Mouse (Mus musculus) small intestine, adult 2 months (tissue): ENCODE data around the gene Hoxd8.

Experiments used
- CTCF ChIP-seq: fragments of 200-500 bp; IDR thresholded peaks from 2 replicates; pipeline ENCODE4 v1.5.1; 2012; ENCODE audit warnings: low read depth, mild to moderate bottlenecking, control low read depth, inconsistent platforms, low read length, moderate library complexity, mixed read lengths; ENCODE audit not compliant: insufficient replicate concordance, insufficient read length; ENCODE audit errors: extremely low read depth
- POLR2A ChIP-seq: fragments of 200-500 bp; IDR thresholded peaks from 2 replicates; pipeline ENCODE4 v1.6.1; 2012; ENCODE audit warnings: low read depth, mild to moderate bottlenecking, control low read depth, inconsistent platforms, low read length, moderate library complexity

- TF ChIP-seq POLR2A, result no peak
- TF ChIP-seq CTCF, result no peak
Observed at GRCm38 (mm10) chr2:74675666-74676282, 28.6 kb upstream of the Hoxd8 start.
